Mouse (Mus musculus): Measurements from ENCODE around the gene Dnajc1.

- TF ChIP-seq HCFC1 (IDR thresholded peaks at IDR 0.05; ENCODE audit: borderline replicate concordance, insufficient read depth, low read length) (no peak), ZC3H11A (IDR thresholded peaks at IDR 0.05; ENCODE audit: borderline replicate concordance, low read depth, low read length) (no peak), CHD2 (IDR thresholded peaks at IDR 0.05; ENCODE audit: low read depth, low read length) (no peak)
These were observed 236.5 kb downstream of the Dnajc1 start for GRCm38 (mm10) chr2:18156131-18156530.

Data from ES-E14 (cell line).